Comparison of ENCODE assay signal across 16 mouse cellular contexts in genomic region chr17:84332940-84333339, GRCm38 (mm10).
DNase-seq lines count a peak whose midpoint lies in the region; ATAC-seq lines count a peak whose summit lies in the region.
"Had no signal": no experiment of that assay in that cellular context is flagged by ENCODE, and none has a peak within 500 bp of the region (broad histone marks: within the 10 kb centered on the region; RNA-seq: fewer than 3 reads in every experiment).

No protein-coding gene starts in this region.

- H3K9ac ChIP-seq in heart, embryonic 12.5 days, result no peak overlapping the region
- no peak overlapping the region for H3K9ac ChIP-seq in hindbrain, embryonic 11.5 days (ENCODE audit: low read depth, low read length)
- H3K9ac ChIP-seq: embryonic facial prominence, embryonic 13.5 days; limb, embryonic 13.5 days; lung, embryonic 15.5 days had no signal

- peaks cover 13% of the 10 kb centered on the region for H3K36me3 ChIP-seq in heart, embryonic 12.5 days
- no peaks in the 10 kb centered on the region for H3K36me3 ChIP-seq in hindbrain, embryonic 11.5 days (ENCODE audit: control insufficient read depth, insufficient read depth, low read length)

- no peak overlapping the region for H3K4me3 ChIP-seq in heart, embryonic 12.5 days
- H3K4me3 ChIP-seq in hindbrain, embryonic 11.5 days (ENCODE audit: low read depth, low read length), result no peak overlapping the region
- H3K4me3 ChIP-seq: embryonic facial prominence, embryonic 13.5 days; heart, embryonic 10.5 days; hindbrain, embryonic 10.5 days; limb, embryonic 13.5 days; lung, embryonic 15.5 days had no signal

- no peak overlapping the region for H3K4me2 ChIP-seq in heart, embryonic 12.5 days
- H3K4me2 ChIP-seq in hindbrain, embryonic 11.5 days (replicated peaks; ENCODE audit: low read depth, low read length), result no peak overlapping the region
- H3K4me2 ChIP-seq: embryonic facial prominence, embryonic 13.5 days; limb, embryonic 13.5 days; lung, embryonic 15.5 days had no signal

- intact Hi-C loops in left cerebral cortex, postnatal 14 days (cut with DNase I), result no loop called here

- WGBS in heart, embryonic 12.5 days, result 80% methylated on average over 5 of the region's 5 CpGs
- WGBS in hindbrain, embryonic 11.5 days, result 90% methylated on average over 5 of the region's 5 CpGs

- peaks cover 3% of the 10 kb centered on the region; the same call in 1 of the 2 replicates for H3K4me1 ChIP-seq in heart, embryonic 12.5 days (replicated peaks)
- H3K4me1 ChIP-seq in hindbrain, embryonic 11.5 days (replicated peaks; ENCODE audit: control insufficient read depth, insufficient read depth, low read length), result no peaks in the 10 kb centered on the region
- H3K4me1 ChIP-seq: embryonic facial prominence, embryonic 13.5 days; heart, embryonic 10.5 days; hindbrain, embryonic 10.5 days; limb, embryonic 13.5 days; lung, embryonic 15.5 days had no signal

- no peak overlapping the region for H3K27ac ChIP-seq in heart, embryonic 12.5 days (ENCODE audit: poor library complexity, severe bottlenecking)
- no peak overlapping the region for H3K27ac ChIP-seq in hindbrain, embryonic 11.5 days (ENCODE audit: low read depth, low read length)
- H3K27ac ChIP-seq: embryonic facial prominence, embryonic 13.5 days; heart, embryonic 10.5 days; hindbrain, embryonic 10.5 days; limb, embryonic 13.5 days; lung, embryonic 15.5 days had no signal

- DNase-seq in heart, adult 11 months, result peak; percentile 88
- DNase-seq in urinary bladder, postnatal 36 days (ENCODE audit: low spot score in 2 of 2), result peak; percentile 55 to 56
- no peak for DNase-seq in urinary bladder, postnatal 25 days (ENCODE audit: low spot score)
- peak; percentile 93 for DNase-seq in induced T-regulatory cell, adult 2 months (ENCODE audit: low read depth)
- no peak for DNase-seq in left cerebral cortex, postnatal 14 days (ENCODE audit: low spot score in 2 of 2)
- no peak for DNase-seq in hindbrain, embryonic 11.5 days (ENCODE audit: low spot score)
- no peak for DNase-seq in cerebellum, postnatal 4 days (ENCODE audit: low spot score in 2 of 2)
- DNase-seq: cerebellum, adult 18-20 months; kidney, adult 8-10 months; retina, postnatal 1 day had no signal

- ATAC-seq in heart, embryonic 12.5 days (ENCODE audit: insufficient number of reproducible peaks, low FRiP score), result no peak
- ATAC-seq in hindbrain, embryonic 11.5 days (ENCODE audit: low FRiP score), result no peak

- no peaks in the 10 kb centered on the region for H3K9me3 ChIP-seq in heart, embryonic 12.5 days (replicated peaks)
- no peaks in the 10 kb centered on the region for H3K9me3 ChIP-seq in hindbrain, embryonic 11.5 days (ENCODE audit: control insufficient read depth, low read length)
- H3K9me3 ChIP-seq: embryonic facial prominence, embryonic 13.5 days; heart, embryonic 10.5 days; hindbrain, embryonic 10.5 days; limb, embryonic 13.5 days; lung, embryonic 15.5 days had no signal

- no peaks in the 10 kb centered on the region for H3K27me3 ChIP-seq in heart, embryonic 12.5 days (replicated peaks)
- no peaks in the 10 kb centered on the region for H3K27me3 ChIP-seq in hindbrain, embryonic 11.5 days (ENCODE audit: control insufficient read depth, insufficient read depth, low read length)
- H3K27me3 ChIP-seq: embryonic facial prominence, embryonic 13.5 days; limb, embryonic 13.5 days; lung, embryonic 15.5 days had no signal

Comparison
In these comparisons a context has a peak if more than half of its experiments do, and no peak if none do; other contexts are left out.
1. DNase-seq: peak in heart, adult 11 months (single experiment), urinary bladder, postnatal 36 days (2 of 2) and induced T-regulatory cell, adult 2 months (single experiment); none in urinary bladder, postnatal 25 days (single experiment), left cerebral cortex, postnatal 14 days (0 of 2), hindbrain, embryonic 11.5 days (single experiment) and cerebellum, postnatal 4 days (0 of 2).